Mouse (Mus musculus) stomach, postnatal 0 days (tissue): ENCODE results near the gene Bcat1.

ENCODE experiments used
- CTCF ChIP-seq: IDR thresholded peaks from 2 replicates; pipeline ENCODE4 v1.5.1; 2016; ENCODE audit warnings: antibody characterized with exemption, low read depth, mild to moderate bottlenecking, moderate library complexity
- EP300 ChIP-seq: optimal IDR thresholded peaks from 2 replicates; pipeline ENCODE3; 2016; ENCODE audit warnings: antibody characterized with exemption

DNA sequence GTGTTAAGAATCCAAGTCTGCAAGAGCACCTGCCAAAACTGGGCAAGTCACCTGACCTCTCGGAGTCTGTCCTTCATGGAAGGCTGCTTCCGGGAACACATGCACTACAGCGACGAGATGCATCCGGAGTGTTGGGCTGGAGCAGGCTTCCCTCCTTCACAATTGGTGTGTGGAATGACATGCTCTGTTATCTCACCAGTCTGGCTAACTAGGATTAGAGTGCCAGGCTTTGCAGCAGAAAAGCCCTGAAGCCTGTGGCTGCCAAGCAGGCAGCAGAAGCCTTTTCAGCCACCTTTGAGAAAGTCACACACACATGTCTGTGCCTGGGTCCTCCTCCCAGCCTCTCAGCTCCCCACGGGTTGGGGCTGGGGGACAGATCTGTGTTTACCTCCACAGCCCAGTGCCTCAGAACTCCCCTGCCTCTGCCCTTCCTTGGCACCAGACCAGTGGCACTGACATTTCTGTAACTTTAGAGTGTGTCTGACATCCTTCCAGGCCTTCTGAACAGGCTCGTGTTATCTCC is 49.7 kb upstream of the Bcat1 start:
- TF ChIP-seq CTCF (no peak), EP300 (no peak)
